Mouse (Mus musculus) myocyte (in vitro differentiated cells): ENCODE data around the gene Cbx7. TPM values are rescaled to one million over a fixed set of nuclear protein-coding genes. Genes with fewer than 3 reads are reported as not detected.

Experiments
- H3K27me3 ChIP-seq: one replicate; pipeline ENCODE4 v1.6.1; 2011; ENCODE audit not compliant: control insufficient read depth, insufficient read depth, insufficient read length
- H3K36me3 ChIP-seq: one replicate; pipeline ENCODE4 v1.6.1; 2011; ENCODE audit not compliant: control insufficient read depth, insufficient read depth
- H3K4me2 ChIP-seq: one replicate; pipeline ENCODE4 v1.6.1; 2011; ENCODE audit warnings: low read depth, control low read depth
- H3K4me3 ChIP-seq: one replicate; pipeline ENCODE4 v1.5.1; 2011; ENCODE audit warnings: mild to moderate bottlenecking, control low read depth, moderate library complexity
- H3K79me2 ChIP-seq: one replicate; pipeline ENCODE4 v1.6.1; 2011; ENCODE audit not compliant: control insufficient read depth, insufficient read depth
- H3ac ChIP-seq: one replicate; pipeline ENCODE4 v1.6.1; 2011; ENCODE audit not compliant: control insufficient read depth, insufficient read length
- CEBPB ChIP-seq: IDR thresholded peaks from 2 replicates; pipeline ENCODE4 v1.6.1; 2011; ENCODE audit warnings: mild to moderate bottlenecking, moderate library complexity; ENCODE audit not compliant: poor library complexity, insufficient read depth, severe bottlenecking
- E2F4 ChIP-seq: IDR thresholded peaks from one replicate; pipeline ENCODE4 v1.6.1; 2011; ENCODE audit warnings: mild to moderate bottlenecking, control low read depth, moderate library complexity; ENCODE audit not compliant: insufficient read depth
- MAX ChIP-seq: IDR thresholded peaks from one replicate; pipeline ENCODE4 v1.6.1; 2011; ENCODE audit warnings: low read depth, mild to moderate bottlenecking, control low read depth
- MYOD1 ChIP-seq, 3 experiments: IDR thresholded peaks; one replicate each; pipeline ENCODE4 v1.6.1; 2011; ENCODE audit warnings: control low read depth in 2 of 3, low read depth in 2 of 3, mild to moderate bottlenecking in 2 of 3, moderate library complexity in 1 of 3; ENCODE audit not compliant: insufficient read length in 2 of 3, control insufficient read depth in 1 of 3
- MYOG ChIP-seq, 3 experiments: IDR thresholded peaks; one replicate each; pipeline ENCODE4 v1.6.1; 2011; ENCODE audit warnings: control low read depth in 2 of 3, low read depth in 2 of 3, mild to moderate bottlenecking in 2 of 3; ENCODE audit not compliant: insufficient read length in 2 of 3, control insufficient read depth in 1 of 3, insufficient read depth in 1 of 3
- POLR2A ChIP-seq: IDR thresholded peaks from one replicate; pipeline ENCODE4 v1.6.1; 2011; ENCODE audit warnings: low read depth, mild to moderate bottlenecking, control low read depth, moderate library complexity; ENCODE audit not compliant: insufficient read length
- POLR2AphosphoS2 ChIP-seq: IDR thresholded peaks from one replicate; pipeline ENCODE4 v1.6.1; 2011; ENCODE audit warnings: low read depth, control low read depth; ENCODE audit not compliant: insufficient read length
- REST ChIP-seq: IDR thresholded peaks from one replicate; pipeline ENCODE4 v1.6.1; 2011; ENCODE audit warnings: mild to moderate bottlenecking, control low read depth, moderate library complexity; ENCODE audit not compliant: insufficient read depth, insufficient read length
- SRF ChIP-seq: IDR thresholded peaks from one replicate; pipeline ENCODE4 v1.6.1; 2011; ENCODE audit warnings: low read depth; ENCODE audit not compliant: control insufficient read depth, insufficient read length
- TCF12 ChIP-seq: IDR thresholded peaks from one replicate; pipeline ENCODE4 v1.6.1; 2011; ENCODE audit warnings: mild to moderate bottlenecking, control low read depth; ENCODE audit not compliant: poor library complexity, insufficient read depth, severe bottlenecking
- TCF3 ChIP-seq: IDR thresholded peaks from one replicate; pipeline ENCODE4 v1.6.1; 2011; ENCODE audit warnings: low read depth, control low read depth; ENCODE audit not compliant: insufficient read length
- USF1 ChIP-seq: IDR thresholded peaks from one replicate; pipeline ENCODE4 v1.6.1; 2011; ENCODE audit warnings: low read depth, mild to moderate bottlenecking, control low read depth, moderate library complexity
- polyA plus RNA-seq: library from polyadenylated mRNA; unstranded; fragments of >200 nt; fragmentation: generic; extraction: Trizol; gene quantifications from one replicate; pipeline ENCODE4 v1.2.1, GENCODE M21; 2012; ENCODE audit warnings: missing spikeins

Cbx7 gene
- polyA plus RNA-seq, 1 experiment = 4.7 TPM

DNA sequence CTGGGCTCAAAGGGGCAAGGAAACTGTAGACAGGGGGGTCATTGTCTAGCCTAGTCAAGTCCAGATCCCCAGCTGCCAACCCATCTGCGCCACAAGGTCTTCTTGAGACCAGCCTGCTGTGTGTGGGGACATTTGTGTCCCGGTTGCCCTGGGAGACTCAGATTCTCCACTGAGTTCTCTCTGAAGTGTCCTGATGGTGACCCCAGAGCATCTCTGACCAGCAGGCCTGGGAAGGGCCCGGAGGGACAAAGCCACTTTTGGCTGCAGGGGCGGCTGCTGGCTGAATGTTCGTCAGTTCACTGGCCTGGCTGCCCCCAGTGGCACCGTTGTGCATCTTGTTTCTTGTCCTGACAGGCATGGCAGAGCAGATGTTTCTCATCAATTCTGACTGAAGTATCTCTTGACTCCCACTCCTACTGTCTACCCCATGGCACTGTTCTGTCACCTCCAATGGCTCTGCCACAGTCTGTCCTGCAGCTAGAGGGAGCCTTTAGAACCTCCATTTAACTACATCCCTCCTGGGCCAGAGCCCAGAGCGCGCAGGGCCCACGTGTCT lies 9.5 kb downstream of the Cbx7 start:
- TF ChIP-seq SRF (no peak), TCF12 (no peak), MYOD1 (IDR thresholded peaks at IDR 0.05; ENCODE audit: control insufficient read depth in 1 of 3, insufficient read length in 2 of 3, low read depth in 2 of 3) (no peak), CEBPB (no peak), TCF3 (no peak), E2F4 (no peak), MAX (no peak), MYOG (IDR thresholded peaks at IDR 0.05; ENCODE audit: control insufficient read depth in 1 of 3, insufficient read depth in 1 of 3, insufficient read length in 2 of 3, low read depth in 2 of 3) (no peak), REST (no peak), POLR2AphosphoS2 (no peak), POLR2A (no peak), USF1 (no peak)
- Histone ChIP-seq H3K4me2 (no peak overlapping the region), H3K79me2 (no peaks in the 10 kb centered on the region), H3K27me3 (no peaks in the 10 kb centered on the region), H3ac (no peak overlapping the region), H3K36me3 (no peaks in the 10 kb centered on the region), H3K4me3 (no peak overlapping the region)

DNA sequence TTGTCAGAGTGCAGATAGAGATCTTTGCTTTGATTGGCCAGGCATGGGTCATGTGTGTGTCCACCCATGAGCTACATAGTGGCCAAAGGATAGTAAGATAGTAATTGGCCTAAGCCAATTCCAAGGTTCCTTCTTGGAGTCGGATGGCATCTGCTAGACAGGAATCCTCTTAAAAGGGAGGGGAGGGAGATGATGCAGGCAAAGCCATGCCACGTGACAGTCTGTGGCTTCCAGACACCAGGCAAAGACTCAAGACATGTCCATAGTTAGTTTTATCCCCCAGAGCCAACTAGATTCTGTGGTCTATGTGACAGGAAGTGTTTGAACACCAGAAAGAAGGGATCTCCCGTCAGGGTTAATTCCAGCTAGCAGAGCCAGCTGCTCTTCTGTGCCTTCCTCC lies 12.5 kb downstream of the Cbx7 start:
- H3K4me3 ChIP-seq = no peak overlapping the region
- TF ChIP-seq REST = no peak
- peak; percentile 93 for TF ChIP-seq USF1
- no peak overlapping the region for H3ac ChIP-seq
- H3K27me3 ChIP-seq = no peaks in the 10 kb centered on the region
- peak overlapping the region; percentile 46 for H3K4me2 ChIP-seq
- no peaks in the 10 kb centered on the region for H3K79me2 ChIP-seq
- no peaks in the 10 kb centered on the region for H3K36me3 ChIP-seq

DNA sequence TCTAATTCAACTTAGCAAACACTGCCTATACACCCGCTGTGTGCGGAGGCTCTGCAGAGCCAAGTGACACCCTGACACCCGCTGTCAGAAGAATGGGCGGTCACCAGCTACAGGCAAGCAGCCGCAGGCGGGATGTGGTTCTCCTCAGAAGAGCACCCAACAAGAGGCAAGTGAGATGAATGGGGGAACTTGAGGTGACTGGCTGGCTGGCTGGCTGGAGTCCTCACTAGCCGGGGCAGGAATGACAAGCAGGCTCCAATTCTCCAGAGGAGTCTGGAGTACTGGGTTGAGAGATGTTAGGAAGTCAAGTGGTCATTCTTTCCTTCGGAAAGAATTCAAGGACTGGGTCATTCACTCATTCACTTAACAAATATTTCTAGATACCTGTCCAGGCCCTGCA lies 14.4 kb downstream of the Cbx7 start:
- no peak overlapping the region for H3K4me3 ChIP-seq
- H3K4me2 ChIP-seq = no peak overlapping the region
- TF ChIP-seq SRF (no peak), MYOD1 (IDR thresholded peaks at IDR 0.05; ENCODE audit: control insufficient read depth in 1 of 3, insufficient read length in 2 of 3, low read depth in 2 of 3) (no peak)
- H3ac ChIP-seq = no peak overlapping the region
- no peaks in the 10 kb centered on the region for H3K27me3 ChIP-seq
- no peaks in the 10 kb centered on the region for H3K79me2 ChIP-seq
- no peaks in the 10 kb centered on the region for H3K36me3 ChIP-seq

DNA sequence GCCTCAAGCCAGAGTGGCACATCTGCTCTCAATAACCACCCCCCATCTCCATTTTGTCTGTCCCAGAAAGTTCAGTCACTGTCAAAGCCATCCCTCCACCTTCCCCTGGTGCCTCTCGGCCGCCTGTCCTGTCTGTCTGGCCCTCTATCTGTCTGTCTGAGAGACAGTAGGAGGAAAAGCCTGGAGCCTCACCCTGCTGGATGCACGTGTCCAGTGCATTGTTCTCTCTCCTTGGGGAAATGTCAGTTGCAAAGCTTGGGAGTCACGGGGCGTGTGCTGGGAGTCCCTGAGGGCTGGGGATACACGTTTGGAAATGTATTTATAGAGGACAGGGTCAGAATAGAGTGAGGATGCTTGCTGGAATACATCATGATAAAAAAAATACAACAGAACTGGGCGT lies 17.4 kb downstream of the Cbx7 start:
- no peak overlapping the region for H3K4me3 ChIP-seq
- H3K79me2 ChIP-seq = no peaks in the 10 kb centered on the region
- no peak overlapping the region for H3ac ChIP-seq
- no peak for TF ChIP-seq CEBPB
- no peaks in the 10 kb centered on the region for H3K36me3 ChIP-seq
- no peaks in the 10 kb centered on the region for H3K27me3 ChIP-seq
- no peak overlapping the region for H3K4me2 ChIP-seq

DNA sequence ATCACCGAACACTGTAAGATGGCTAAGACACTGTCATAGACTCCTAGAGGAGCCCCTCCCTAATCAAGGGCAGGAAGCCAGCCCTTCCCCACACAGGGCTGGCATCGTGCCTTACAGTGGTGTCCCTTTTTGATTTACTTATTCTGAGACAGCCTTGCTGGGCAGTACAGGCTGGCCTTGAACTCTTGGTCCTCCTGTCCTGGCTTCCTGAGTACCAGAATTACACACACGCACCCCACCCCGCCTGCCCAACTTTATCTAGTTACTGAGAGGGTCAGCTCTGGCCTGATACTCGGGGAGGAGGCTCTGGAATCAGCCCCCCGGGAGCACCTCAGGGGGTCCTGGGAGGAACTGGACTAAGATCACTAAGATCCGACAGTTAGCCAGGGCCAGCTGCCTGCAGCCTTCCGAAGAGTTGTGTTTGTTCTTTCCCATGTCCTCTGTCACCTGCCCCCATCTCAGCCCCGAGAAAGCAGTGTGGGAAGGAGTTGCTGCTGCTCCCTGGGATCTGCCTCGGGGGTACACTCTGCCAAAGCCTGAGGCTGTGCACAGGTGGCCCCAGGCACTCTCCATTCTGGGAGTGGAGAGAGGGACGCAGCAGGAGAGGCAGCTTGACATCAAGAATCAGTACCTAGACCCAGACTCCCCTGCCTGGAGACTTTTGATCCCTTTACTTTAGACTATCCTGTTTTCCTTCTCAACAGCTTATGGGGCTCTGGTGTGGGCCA lies 18.3 kb downstream of the Cbx7 start:
- Histone ChIP-seq H3K36me3 (no peaks in the 10 kb centered on the region), H3K4me2 (peak overlapping the region; percentile 86), H3K4me3 (no peak overlapping the region), H3K79me2 (no peaks in the 10 kb centered on the region), H3K27me3 (no peaks in the 10 kb centered on the region), H3ac (no peak overlapping the region)
- no peak for TF ChIP-seq REST
- no peak for TF ChIP-seq SRF
- no peak for TF ChIP-seq USF1
- TF ChIP-seq MYOG (IDR thresholded peaks at IDR 0.05; ENCODE audit: control insufficient read depth in 1 of 3, insufficient read depth in 1 of 3, insufficient read length in 2 of 3, low read depth in 2 of 3) = no peak
- TF ChIP-seq TCF12 = no peak
- TF ChIP-seq POLR2AphosphoS2 = no peak
- no peak for TF ChIP-seq POLR2A

DNA sequence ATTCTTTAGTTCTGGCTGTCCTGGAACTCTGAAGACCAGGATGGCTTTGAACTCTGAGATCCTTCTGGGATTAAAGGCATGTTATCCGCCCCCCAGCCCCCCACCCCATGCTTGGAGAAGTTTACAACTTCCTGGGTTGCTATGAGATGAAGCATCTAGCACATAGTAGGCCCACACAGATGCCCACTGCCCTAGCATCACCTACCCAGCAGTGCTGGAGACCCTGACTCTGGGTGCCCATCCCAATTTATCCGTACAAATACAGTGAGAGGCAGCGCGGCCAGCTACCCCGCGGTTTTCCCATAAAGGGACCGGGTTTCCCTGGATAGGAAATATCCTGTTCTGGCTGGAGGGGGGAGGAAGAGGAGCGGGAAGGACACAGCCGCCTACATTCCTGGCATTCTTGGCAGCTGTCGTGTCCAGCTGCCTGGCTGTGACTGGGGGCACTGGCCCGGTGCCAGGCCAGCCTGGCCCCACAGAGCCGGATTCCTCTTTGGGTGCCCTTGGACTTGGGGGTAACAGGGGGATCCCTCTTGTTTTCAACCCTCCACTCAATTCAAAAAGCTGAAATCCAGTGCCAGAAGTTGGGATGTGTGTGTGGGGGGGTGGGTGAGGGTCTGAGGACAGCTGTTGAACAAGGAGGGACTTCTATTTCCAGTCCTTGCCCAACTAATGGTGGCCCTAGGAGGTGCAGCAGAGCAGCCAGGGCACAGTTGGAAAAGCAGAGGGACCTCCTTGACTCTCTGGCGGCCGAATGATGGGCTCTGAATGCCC lies 19.0 kb downstream of the Cbx7 start:
- H3K27me3 ChIP-seq = no peaks in the 10 kb centered on the region
- peak overlapping the region; percentile 86 for H3K4me2 ChIP-seq
- no peaks in the 10 kb centered on the region for H3K36me3 ChIP-seq
- H3K79me2 ChIP-seq = no peaks in the 10 kb centered on the region
- no peak overlapping the region for H3ac ChIP-seq
- TF ChIP-seq SRF (peak; percentile 19), MYOG (IDR thresholded peaks at IDR 0.05; ENCODE audit: control insufficient read depth in 1 of 3, insufficient read depth in 1 of 3, insufficient read length in 2 of 3, low read depth in 2 of 3) (peak; percentile 32 to 92 (median 91)), POLR2AphosphoS2 (no peak), REST (no peak), TCF3 (peak; percentile 94), MYOD1 (IDR thresholded peaks at IDR 0.05; ENCODE audit: control insufficient read depth in 1 of 3, insufficient read length in 2 of 3, low read depth in 2 of 3) (peak in 2 of 3 experiments; percentile 90 to 93), TCF12 (peak; percentile 80)
- no peak overlapping the region for H3K4me3 ChIP-seq
